Mouse (Mus musculus): ENCODE measurements around the gene Cabp2. TPM values are rescaled to one million over a fixed set of nuclear protein-coding genes. Genes with fewer than 3 reads are reported as not detected.
"Not testable (repeated sequence)": the region's sequence is repeated elsewhere in the genome, so short reads cannot be mapped to it uniquely, and the experiment has no call there.

The Cabp2 gene
- total RNA-seq, 4 experiments from 2014 or later, result not detected

- DNase-seq (ENCODE audit: low spot score in 2 of 2), result no peak
These were observed 41.3 kb downstream of the Cabp2 start for GRCm38 (mm10) chr19:4122411-4123370.

- no peak for DNase-seq (ENCODE audit: low spot score in 2 of 2)
These were observed 43.1 kb downstream of the Cabp2 start for GRCm38 (mm10) chr19:4124432-4124831.

GRCm38 (mm10) chr19:4125268-4125667, 43.9 kb downstream of the Cabp2 start:
- DNase-seq (ENCODE audit: low spot score in 2 of 2), result not testable (repeated sequence)

- peak; percentile 83 to 98 for DNase-seq (ENCODE audit: low spot score in 2 of 2)
These were observed 44.6 kb downstream of the Cabp2 start, which contains the start of gene Aip for GRCm38 (mm10) chr19:4125741-4126696. Gene Aip (minus strand): TSS chr19:4125858.

GRCm38 (mm10) chr19:4126759-4127495, 45.5 kb downstream of the Cabp2 start:
- no peak for DNase-seq (ENCODE audit: low spot score in 2 of 2)

- DNase-seq (ENCODE audit: low spot score in 2 of 2), result no peak
These were observed 48.1 kb downstream of the Cabp2 start for GRCm38 (mm10) chr19:4129462-4129861.

- DNase-seq (ENCODE audit: low spot score in 2 of 2), result no peak
These were observed 48.7 kb downstream of the Cabp2 start for GRCm38 (mm10) chr19:4130106-4130505.

- no peak for DNase-seq (ENCODE audit: low spot score in 2 of 2)
These were observed 49.7 kb downstream of the Cabp2 start for GRCm38 (mm10) chr19:4131075-4131474.

GRCm38 (mm10) chr19:4131768-4132167, 50.4 kb downstream of the Cabp2 start:
- DNase-seq (ENCODE audit: low spot score in 2 of 2), result no peak

- no peak for DNase-seq (ENCODE audit: low spot score in 2 of 2)
These were observed 53.0 kb downstream of the Cabp2 start for GRCm38 (mm10) chr19:4134354-4134753.

- DNase-seq (ENCODE audit: low spot score in 2 of 2), result not testable (repeated sequence)
These were observed 54.0 kb downstream of the Cabp2 start for GRCm38 (mm10) chr19:4135229-4135962.

GRCm38 (mm10) chr19:4135963-4136345, 54.6 kb downstream of the Cabp2 start:
- DNase-seq (ENCODE audit: low spot score in 2 of 2), result not testable (repeated sequence)

- no peak for DNase-seq (ENCODE audit: low spot score in 2 of 2)
These were observed 55.1 kb downstream of the Cabp2 start for GRCm38 (mm10) chr19:4136463-4136862.

Other genes starting within 250 kb of the Cabp2 start
- gene Chka, start 229.8 kb upstream of the Cabp2 start, total RNA-seq (2022), result 10 to 100 TPM; 68.4 to 87.2 (median 76.7) TPM
- 10 to 100 TPM; 14.9 to 26.1 (median 21.5) TPM for gene Tcirg1, start 174.4 kb upstream of the Cabp2 start, total RNA-seq (2022)
- 100 to 1,000 TPM; 136 to 159 (median 145) TPM for gene Ndufs8, start 168.8 kb upstream of the Cabp2 start, total RNA-seq (2022)
- 1 to 10 TPM; 3.4 to 5.5 (median 5.1) TPM for gene Aldh3b1, start 151.8 kb upstream of the Cabp2 start, total RNA-seq (2022)
- 10 to 100 TPM; 13.4 to 30.8 (median 20.0) TPM for gene Unc93b1, start 146.4 kb upstream of the Cabp2 start, total RNA-seq (2022)
- under 1 TPM in 2 of 4 experiments, not detected in 2; 0.44 to 0.50 TPM for gene Aldh3b3, start 122.9 kb upstream of the Cabp2 start, total RNA-seq (2022)
- 1 to 10 TPM in 1 of 4 experiments, under 1 TPM in 3; 0.80 to 1.3 (median 0.91) TPM for gene Aldh3b2, start 109.2 kb upstream of the Cabp2 start, total RNA-seq (2022)
- gene Acy3, start 95.0 kb upstream of the Cabp2 start, total RNA-seq (2022), result 1 to 10 TPM; 2.9 to 5.0 (median 4.5) TPM
- not detected for gene Tbx10, start 88.8 kb upstream of the Cabp2 start, total RNA-seq (2022)
- 10 to 100 TPM in 1 of 4 experiments, 1 to 10 TPM in 3; 7.4 to 10.5 (median 8.9) TPM for gene Nudt8, start 81.0 kb upstream of the Cabp2 start, total RNA-seq (2022)
- 1 to 10 TPM in 2 of 4 experiments, under 1 TPM in 2; 0.76 to 1.3 (median 1.1) TPM for gene Gm49405, start 81.0 kb upstream of the Cabp2 start, total RNA-seq (2022)
- 10 to 100 TPM in 1 of 4 experiments, 1 to 10 TPM in 3; 3.9 to 11.7 (median 4.1) TPM for gene Doc2g, start 78.3 kb upstream of the Cabp2 start, total RNA-seq (2022)
- 100 to 1,000 TPM; 243 to 273 (median 258) TPM for gene Ndufv1, start 68.8 kb upstream of the Cabp2 start, total RNA-seq (2022)
- 100 to 1,000 TPM; 405 to 436 (median 416) TPM for gene Gstp1, start 43.6 kb upstream of the Cabp2 start, total RNA-seq (2022)
- gene Gstp2, start 35.6 kb upstream of the Cabp2 start, total RNA-seq (2022), result 10 to 100 TPM; 43.0 to 73.3 (median 55.7) TPM
- gene Gstp3, start 22.0 kb upstream of the Cabp2 start, total RNA-seq (2022), result not detected
- 10 to 100 TPM; 20.2 to 28.9 (median 23.4) TPM for gene Cdk2ap2, start 15.6 kb downstream of the Cabp2 start, total RNA-seq (2022)
- gene Pitpnm1, start 18.4 kb downstream of the Cabp2 start, total RNA-seq (2022), result 100 to 1,000 TPM; 199 to 206 (median 205) TPM
- gene Aip, start 44.3 kb downstream of the Cabp2 start, total RNA-seq (2022), result 100 to 1,000 TPM; 120 to 143 (median 134) TPM
- under 1 TPM in 1 of 4 experiments, not detected in 3; 0.08 TPM for gene Gpr152, start 58.2 kb downstream of the Cabp2 start, total RNA-seq (2022)
- gene Cabp4, start 62.5 kb downstream of the Cabp2 start, total RNA-seq (2022), result under 1 TPM in 3 of 4 experiments, not detected in 1; 0.17 to 0.37 (median 0.34) TPM
- gene Coro1b, start 67.0 kb downstream of the Cabp2 start, total RNA-seq (2022), result 10 to 100 TPM; 86.9 to 98.0 (median 92.5) TPM
- 1 to 10 TPM; 1.6 to 2.2 (median 1.8) TPM for gene Ptprcap, start 72.0 kb downstream of the Cabp2 start, total RNA-seq (2022)
- gene Rps6kb2, start 81.8 kb downstream of the Cabp2 start, total RNA-seq (2022), result 10 to 100 TPM; 28.6 to 39.6 (median 34.1) TPM
- gene Carns1, start 93.9 kb downstream of the Cabp2 start, total RNA-seq (2022), result 10 to 100 TPM; 12.6 to 15.0 (median 13.4) TPM
- gene Tbc1d10c, start 109.7 kb downstream of the Cabp2 start, total RNA-seq (2022), result 1 to 10 TPM; 1.6 to 3.3 (median 2.7) TPM
- gene Ppp1ca, start 110.5 kb downstream of the Cabp2 start, total RNA-seq (2022), result 100 to 1,000 TPM; 310 to 356 (median 326) TPM
- 10 to 100 TPM in 3 of 4 experiments, 1 to 10 TPM in 1; 9.9 to 12.1 (median 11.0) TPM for gene Rad9a, start 120.1 kb downstream of the Cabp2 start, total RNA-seq (2022)
- 1 to 10 TPM in 2 of 4 experiments, under 1 TPM in 2; 0.65 to 2.4 (median 1.2) TPM for gene Clcf1, start 132.7 kb downstream of the Cabp2 start, total RNA-seq (2022)
- not detected for gene AC109138.7, start 132.8 kb downstream of the Cabp2 start, total RNA-seq (2022)
- gene Pold4, start 150.3 kb downstream of the Cabp2 start, total RNA-seq (2022), result 10 to 100 TPM; 16.1 to 23.6 (median 22.1) TPM
- 10 to 100 TPM; 40.6 to 55.7 (median 51.5) TPM for gene Ssh3, start 187.6 kb downstream of the Cabp2 start, total RNA-seq (2022)
- 10 to 100 TPM; 60.1 to 72.5 (median 69.0) TPM for gene Ankrd13d, start 201.6 kb downstream of the Cabp2 start, total RNA-seq (2022)
- 100 to 1,000 TPM; 191 to 210 (median 203) TPM for gene Grk2, start 224.6 kb downstream of the Cabp2 start, total RNA-seq (2022)